Mouse (Mus musculus) cortical plate, adult 2 months (tissue): ENCODE data around the gene Lrwd1.

ENCODE experiments used
- CTCF ChIP-seq: fragments of 200-500 bp; IDR thresholded peaks from 2 replicates; pipeline ENCODE4 v1.5.1; 2011; ENCODE audit warnings: mild to moderate bottlenecking, control low read depth, low read length; ENCODE audit not compliant: insufficient read depth; ENCODE audit errors: extremely low read depth
- POLR2A ChIP-seq: fragments of 200-500 bp; IDR thresholded peaks from 2 replicates; pipeline ENCODE4 v1.6.1; 2011; ENCODE audit warnings: mild to moderate bottlenecking, low read length, control low read depth; ENCODE audit not compliant: insufficient read depth; ENCODE audit errors: extremely low read depth

DNA sequence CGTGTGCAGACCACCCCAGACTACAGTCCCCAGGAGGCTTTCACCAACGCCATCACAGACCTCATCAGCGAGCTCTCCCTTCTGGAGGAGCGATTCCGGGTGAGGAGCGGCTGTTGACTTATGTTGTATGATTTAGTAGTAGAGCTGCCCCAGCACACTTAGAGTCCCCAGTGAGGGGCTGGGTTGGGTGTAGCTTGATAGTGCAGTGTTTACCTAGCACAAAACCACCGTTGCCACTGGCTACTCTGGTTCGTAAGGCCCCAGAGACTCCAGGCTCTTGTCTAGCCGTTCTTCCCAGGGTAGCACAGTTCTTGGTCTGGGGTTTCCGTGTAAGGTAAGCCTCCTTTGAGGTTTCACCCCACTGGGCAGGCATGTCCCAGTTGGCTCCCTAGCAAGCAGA lies 13.7 kb downstream of the Lrwd1 start:
- no peak for TF ChIP-seq CTCF
- TF ChIP-seq POLR2A: no peak
